Mouse (Mus musculus) forebrain, embryonic 13.5 days (tissue): ENCODE data around the gene Cela3a. TPM values are rescaled to one million over a fixed set of nuclear protein-coding genes. Genes with fewer than 3 reads are reported as not detected.
A peak's percentile ranks its signal among the peaks of the same experiment; 100 is the strongest.
"Not testable (repeated sequence)": the region's sequence is repeated elsewhere in the genome, so short reads cannot be mapped to it uniquely, and the experiment has no call there.

Source experiments
- ATAC-seq: fragments of 200-750 bp; cut with Nextera tagmentation; 2 replicates; pipeline ENCODE4 v1.8.0; 2017
- H3K27ac ChIP-seq: fragments of 300-500 bp; sonication (generic); 2 replicates; pipeline ENCODE4 v1.5.1; 2015; ENCODE audit warnings: inconsistent platforms, mild to moderate bottlenecking, moderate library complexity
- H3K27me3 ChIP-seq: fragments of 300-500 bp; sonication (generic); 2 replicates; pipeline ENCODE4 v1.6.1; 2015; ENCODE audit warnings: mild to moderate bottlenecking, inconsistent platforms
- H3K36me3 ChIP-seq: fragments of 300-500 bp; sonication (generic); 2 replicates; pipeline ENCODE4 v1.6.1; 2015; ENCODE audit warnings: mild to moderate bottlenecking, inconsistent platforms; ENCODE audit not compliant: poor library complexity, severe bottlenecking
- H3K4me1 ChIP-seq: fragments of 300-500 bp; sonication (generic); 2 replicates; pipeline ENCODE4 v1.6.1; 2015; ENCODE audit warnings: inconsistent platforms
- H3K4me2 ChIP-seq: fragments of 300-500 bp; sonication (generic); 2 replicates; pipeline ENCODE4 v1.6.1; 2015; ENCODE audit warnings: inconsistent platforms, mild to moderate bottlenecking, moderate library complexity
- H3K4me3 ChIP-seq: fragments of 300-500 bp; sonication (generic); 2 replicates; pipeline ENCODE4 v1.5.1; 2015; ENCODE audit warnings: mild to moderate bottlenecking, inconsistent platforms
- H3K9ac ChIP-seq: fragments of 300-500 bp; sonication (generic); 2 replicates; pipeline ENCODE4 v1.6.1; 2015; ENCODE audit warnings: mild to moderate bottlenecking, inconsistent platforms
- H3K9me3 ChIP-seq: fragments of 300-500 bp; sonication (generic); replicated peaks from 2 replicates; pipeline ENCODE4 v1.6.1; 2016; ENCODE audit warnings: inconsistent platforms
- WGBS: fragments of 180-500 bp; shearing (Covaris S2); methylation state at CpG from one replicate; pipeline ENCODE4 v1.1.7; 2015; 5-methylcytosine and 5-hydroxymethylcytosine counted together
- polyA plus RNA-seq: library from polyadenylated mRNA; unstranded; fragments of >200 nt; fragmentation: Nextera tagmentation; extraction: Ambion mirVana; gene quantifications from 2 replicates; pipeline ENCODE4 v1.2.1, GENCODE M21; 2015

The Cela3a gene
- polyA plus RNA-seq, 1 experiment from 2014 or later: not detected

- no peak overlapping the region for H3K4me3 ChIP-seq
- H3K36me3 ChIP-seq: no peaks in the 10 kb centered on the region
- H3K9me3 ChIP-seq: no peaks in the 10 kb centered on the region
- no peak overlapping the region for H3K4me2 ChIP-seq
- H3K27ac ChIP-seq: peak overlapping the region; percentile 31; the same call in 1 of the 2 replicates
- WGBS: 77% methylated on average over 7 of the region's 7 CpGs
- no peak overlapping the region for H3K9ac ChIP-seq
- ATAC-seq: no peak
- peaks cover 14% of the 10 kb centered on the region for H3K4me1 ChIP-seq
- H3K27me3 ChIP-seq: no peaks in the 10 kb centered on the region
These were observed 38.0 kb upstream of the Cela3a start for GRCm38 (mm10) chr4:137447363-137448196.

- Histone ChIP-seq H3K9ac (no peak overlapping the region), H3K4me1 (peaks cover 14% of the 10 kb centered on the region), H3K9me3 (no peaks in the 10 kb centered on the region), H3K36me3 (no peaks in the 10 kb centered on the region), H3K4me3 (no peak overlapping the region), H3K27ac (no peak overlapping the region), H3K4me2 (no peak overlapping the region), H3K27me3 (no peaks in the 10 kb centered on the region)
- WGBS: 91% methylated on average over 4 of the region's 4 CpGs
- ATAC-seq: no peak
These were observed 36.3 kb upstream of the Cela3a start for GRCm38 (mm10) chr4:137445881-137446280.

DNA sequence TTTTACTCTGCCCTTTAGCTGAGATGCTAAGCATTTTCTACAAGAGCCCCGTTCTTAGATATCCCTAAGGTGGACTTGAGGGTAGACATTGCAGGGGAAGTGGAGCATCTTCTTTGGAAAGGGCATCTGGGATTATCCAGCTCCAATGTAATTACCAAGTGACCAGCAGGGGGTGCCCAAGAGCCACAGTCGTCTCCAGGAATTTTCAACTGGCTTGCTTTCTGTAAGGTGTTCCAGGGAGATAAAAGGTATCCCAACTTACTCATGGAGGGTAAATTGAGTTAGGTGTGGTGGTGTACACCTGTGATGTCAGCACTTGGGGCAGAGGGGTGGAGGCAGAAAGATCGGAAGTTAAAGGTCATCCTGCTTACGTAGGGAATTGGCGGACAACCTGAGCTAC, 34.0 kb upstream of the Cela3a start:
- ATAC-seq: no peak
- Histone ChIP-seq H3K4me2 (no peak overlapping the region), H3K9ac (no peak overlapping the region), H3K27ac (no peak overlapping the region), H3K9me3 (no peaks in the 10 kb centered on the region), H3K36me3 (no peaks in the 10 kb centered on the region), H3K4me1 (peaks cover 10% of the 10 kb centered on the region), H3K27me3 (no peaks in the 10 kb centered on the region), H3K4me3 (no peak overlapping the region)
- WGBS: 21% methylated on average over 5 of the region's 5 CpGs

- WGBS: 82% methylated on average over 4 of the region's 4 CpGs
- no peak overlapping the region for H3K4me2 ChIP-seq
- H3K4me3 ChIP-seq: no peak overlapping the region
- no peaks in the 10 kb centered on the region for H3K27me3 ChIP-seq
- ATAC-seq: no peak
- no peaks in the 10 kb centered on the region for H3K9me3 ChIP-seq
- no peaks in the 10 kb centered on the region for H3K4me1 ChIP-seq
- no peak overlapping the region for H3K27ac ChIP-seq
- H3K9ac ChIP-seq: no peak overlapping the region
- H3K36me3 ChIP-seq: no peaks in the 10 kb centered on the region
These were observed 31.7 kb upstream of the Cela3a start for GRCm38 (mm10) chr4:137441332-137441731.

DNA sequence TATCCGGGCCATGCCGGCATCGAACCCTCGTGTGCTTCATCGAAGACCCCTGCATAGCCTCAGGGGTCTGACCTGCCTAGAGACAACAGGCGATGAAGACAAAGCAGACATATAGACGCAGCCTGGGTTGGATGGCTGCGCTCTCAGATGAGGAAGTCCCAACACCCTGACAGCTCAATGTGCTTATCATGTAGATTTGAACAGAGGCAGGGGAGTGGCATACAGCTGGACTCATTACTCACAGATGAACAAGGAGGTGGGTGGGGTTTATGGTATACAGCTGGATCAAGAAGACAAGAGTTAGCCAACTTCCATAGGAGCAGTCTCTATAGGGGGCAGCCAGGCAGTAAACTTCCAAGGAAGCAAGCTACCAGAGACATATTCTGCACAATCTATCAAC, 29.3 kb upstream of the Cela3a start:
- Histone ChIP-seq H3K4me3 (no peak overlapping the region), H3K36me3 (no peaks in the 10 kb centered on the region), H3K4me2 (no peak overlapping the region), H3K9ac (no peak overlapping the region), H3K27ac (no peak overlapping the region), H3K9me3 (no peaks in the 10 kb centered on the region), H3K27me3 (no peaks in the 10 kb centered on the region), H3K4me1 (no peaks in the 10 kb centered on the region)
- no peak for ATAC-seq
- 89% methylated on average over 8 of the region's 8 CpGs for WGBS

GRCm38 (mm10) chr4:137436979-137437669, 27.5 kb upstream of the Cela3a start:
- no peaks in the 10 kb centered on the region for H3K9me3 ChIP-seq
- no peaks in the 10 kb centered on the region for H3K27me3 ChIP-seq
- WGBS: 88% methylated on average over 8 of the region's 8 CpGs
- H3K4me1 ChIP-seq: no peaks in the 10 kb centered on the region
- H3K4me2 ChIP-seq: no peak overlapping the region
- no peak overlapping the region for H3K27ac ChIP-seq
- ATAC-seq: no peak
- H3K4me3 ChIP-seq: no peak overlapping the region
- no peak overlapping the region for H3K9ac ChIP-seq
- H3K36me3 ChIP-seq: no peaks in the 10 kb centered on the region

GRCm38 (mm10) chr4:137432700-137433550, 23.3 kb upstream of the Cela3a start:
- not testable (repeated sequence) for H3K36me3 ChIP-seq, H3K9me3 ChIP-seq, H3K4me2 ChIP-seq, H3K27ac ChIP-seq, H3K4me1 ChIP-seq, H3K9ac ChIP-seq, ATAC-seq, H3K4me3 ChIP-seq, H3K27me3 ChIP-seq
- WGBS: 81% methylated on average over 10 of the region's 10 CpGs

DNA sequence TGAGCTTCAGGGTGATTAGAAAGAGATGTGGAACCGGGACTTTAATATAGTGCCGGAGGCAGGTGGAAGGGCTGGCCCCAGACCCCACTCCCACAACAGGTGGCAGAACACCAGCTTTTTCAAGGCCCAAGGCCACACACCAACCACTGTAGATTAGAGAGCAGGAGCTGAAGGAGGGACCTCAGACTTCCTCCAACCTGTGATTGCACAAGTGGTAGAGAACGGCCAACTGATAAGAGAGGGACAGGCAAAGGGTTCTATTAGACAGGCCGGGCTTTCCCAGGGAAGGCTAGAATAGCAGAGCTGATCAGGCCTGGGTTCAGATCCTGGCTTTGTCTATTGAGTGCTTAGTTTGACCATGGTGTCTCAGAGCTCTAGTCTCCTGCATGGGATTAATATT, 20.9 kb upstream of the Cela3a start, which contains the start of gene Cela3b:
Gene Cela3b (minus strand): TSS at position 39 of the 400 bp plus-strand sequence.
- no peak within 1 kb of the TSS for H3K9ac ChIP-seq
- ATAC-seq: no peak
- H3K9me3 ChIP-seq: no peaks in the 10 kb centered on the region
- H3K27ac ChIP-seq: no peak within 1 kb of the TSS
- no peak within 1 kb of the TSS for H3K4me3 ChIP-seq
- H3K27me3 ChIP-seq: no peaks in the 10 kb centered on the region
- H3K36me3 ChIP-seq: no peaks in the 10 kb centered on the region
- WGBS: 98% methylated on average over 4 of the region's 4 CpGs
- H3K4me2 ChIP-seq: no peak within 1 kb of the TSS
- H3K4me1 ChIP-seq: no peaks in the 10 kb centered on the region

- WGBS: 74% methylated on average over 11 of the region's 11 CpGs
- H3K9ac ChIP-seq: no peak overlapping the region
- H3K4me2 ChIP-seq: no peak overlapping the region
These were observed 8.3 kb upstream of the Cela3a start for GRCm38 (mm10) chr4:137417712-137418564.

GRCm38 (mm10) chr4:137414936-137415335, 5.3 kb upstream of the Cela3a start:
- WGBS: 79% methylated on average over 1 of the region's 1 CpGs
- Histone ChIP-seq H3K9me3 (no peaks in the 10 kb centered on the region), H3K27me3 (no peaks in the 10 kb centered on the region), H3K9ac (no peak overlapping the region), H3K4me2 (no peak overlapping the region), H3K36me3 (no peaks in the 10 kb centered on the region), H3K4me1 (no peaks in the 10 kb centered on the region), H3K4me3 (no peak overlapping the region), H3K27ac (no peak overlapping the region)
- ATAC-seq: no peak

More at GRCm38 (mm10) chr4:137417712-137418564, 8.3 kb upstream of the Cela3a start:
- Histone ChIP-seq H3K4me3 (no peak overlapping the region), H3K27ac (no peak overlapping the region), H3K36me3 (no peaks in the 10 kb centered on the region), H3K4me1 (no peaks in the 10 kb centered on the region), H3K9me3 (no peaks in the 10 kb centered on the region), H3K27me3 (no peaks in the 10 kb centered on the region)
- ATAC-seq: no peak

DNA sequence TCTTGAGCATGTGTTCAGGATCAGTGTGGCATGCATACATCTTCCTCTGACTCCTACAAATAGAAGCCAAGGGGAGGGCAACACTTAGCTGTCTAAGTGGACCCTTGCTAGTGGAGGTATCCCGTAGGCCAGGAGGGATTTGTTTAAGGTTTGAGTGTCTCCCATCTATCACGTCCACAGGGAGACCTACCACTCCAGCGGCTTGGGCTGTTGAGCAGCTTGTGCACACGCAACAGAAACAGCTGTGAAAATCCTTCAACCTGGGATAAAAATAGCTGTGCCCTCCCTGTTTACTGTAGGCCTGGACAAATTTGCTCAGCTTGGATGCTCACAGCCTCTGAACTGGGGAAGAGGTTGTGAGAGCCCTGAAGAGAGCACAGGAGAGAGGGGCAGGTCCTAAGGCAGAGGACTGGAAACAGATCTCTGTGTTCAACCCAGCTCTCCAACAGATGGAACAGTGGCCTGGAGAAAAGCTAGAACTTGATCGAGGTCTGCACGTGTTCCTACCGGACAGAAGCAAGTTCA, 2.7 kb upstream of the Cela3a start:
- not testable (repeated sequence) for H3K4me1 ChIP-seq, H3K9ac ChIP-seq, H3K27me3 ChIP-seq, H3K27ac ChIP-seq, H3K4me3 ChIP-seq, H3K36me3 ChIP-seq, H3K9me3 ChIP-seq, H3K4me2 ChIP-seq, ATAC-seq
- WGBS: 90% methylated on average over 7 of the region's 7 CpGs
